Mouse (Mus musculus): Measurements from ENCODE around the gene Slc7a6os.
A peak's percentile ranks its signal among the peaks of the same experiment; 100 is the strongest.

Slc7a6os gene

DNA sequence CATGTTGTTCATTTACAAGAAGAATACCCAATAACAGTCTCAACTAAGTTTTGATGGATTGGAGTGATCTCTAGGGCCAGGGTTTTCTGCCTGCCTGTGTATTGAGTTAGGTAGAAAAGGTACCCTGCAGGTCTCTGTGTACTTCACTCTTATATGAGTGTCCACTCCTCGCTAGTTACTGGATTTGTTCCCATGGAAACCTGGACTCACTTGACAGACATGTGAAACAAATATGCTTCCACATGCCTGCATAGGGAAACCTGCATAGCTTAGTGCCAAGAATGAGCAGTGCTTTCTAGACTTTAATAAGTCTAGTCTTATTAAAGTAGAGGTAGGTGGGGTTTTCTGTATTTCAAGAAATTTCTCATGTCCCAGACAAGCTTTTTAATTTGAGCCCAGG is 33.8 kb downstream of the Slc7a6os start:
- DNase-seq, result no peak

DNA sequence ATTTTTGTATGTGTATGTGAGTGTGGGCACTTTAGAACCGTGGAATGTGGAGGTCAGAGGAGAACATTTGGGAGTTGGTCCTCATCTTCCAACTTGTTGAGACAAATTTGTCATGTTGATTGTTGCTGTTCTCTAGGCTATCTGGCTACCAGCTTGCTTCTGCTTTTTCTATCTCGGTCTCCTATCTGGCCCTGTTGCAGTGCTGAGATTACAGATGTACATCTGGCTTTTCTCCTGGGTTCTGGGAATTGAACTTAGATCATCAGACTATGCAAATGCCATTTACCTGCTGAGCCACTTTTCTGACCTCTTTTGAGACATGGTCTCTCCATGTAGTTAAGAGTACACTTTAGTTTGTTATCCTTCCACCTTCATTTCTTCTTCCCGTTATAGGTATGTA is 37.2 kb downstream of the Slc7a6os start:
- no peak for DNase-seq

DNA sequence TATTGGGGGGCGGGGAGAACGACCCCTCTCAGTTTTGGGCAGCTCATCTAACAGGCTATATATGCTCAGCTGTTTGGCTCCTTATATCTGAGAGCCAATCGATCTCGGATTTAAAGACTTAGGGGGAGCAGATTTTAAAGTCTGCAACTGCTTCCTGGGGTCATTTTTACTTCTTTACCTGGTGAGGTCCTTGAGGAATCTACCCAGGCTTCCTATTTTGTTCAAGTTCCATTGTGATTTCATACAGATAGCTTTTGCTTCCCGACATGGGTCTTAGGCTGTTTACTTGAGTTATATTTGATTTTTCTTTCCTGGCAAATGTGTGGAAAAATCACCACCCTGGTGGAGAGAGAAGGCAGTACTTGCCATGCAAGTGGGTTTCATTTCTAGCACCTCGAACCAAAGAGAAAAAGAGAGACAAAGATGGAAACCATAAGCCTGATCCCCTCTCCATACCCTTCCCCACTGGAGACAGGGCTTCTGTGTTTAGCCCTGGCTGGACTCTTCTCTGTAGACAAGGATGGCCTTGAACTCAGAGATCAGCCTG is 40.7 kb downstream of the Slc7a6os start:
- no peak for DNase-seq

DNA sequence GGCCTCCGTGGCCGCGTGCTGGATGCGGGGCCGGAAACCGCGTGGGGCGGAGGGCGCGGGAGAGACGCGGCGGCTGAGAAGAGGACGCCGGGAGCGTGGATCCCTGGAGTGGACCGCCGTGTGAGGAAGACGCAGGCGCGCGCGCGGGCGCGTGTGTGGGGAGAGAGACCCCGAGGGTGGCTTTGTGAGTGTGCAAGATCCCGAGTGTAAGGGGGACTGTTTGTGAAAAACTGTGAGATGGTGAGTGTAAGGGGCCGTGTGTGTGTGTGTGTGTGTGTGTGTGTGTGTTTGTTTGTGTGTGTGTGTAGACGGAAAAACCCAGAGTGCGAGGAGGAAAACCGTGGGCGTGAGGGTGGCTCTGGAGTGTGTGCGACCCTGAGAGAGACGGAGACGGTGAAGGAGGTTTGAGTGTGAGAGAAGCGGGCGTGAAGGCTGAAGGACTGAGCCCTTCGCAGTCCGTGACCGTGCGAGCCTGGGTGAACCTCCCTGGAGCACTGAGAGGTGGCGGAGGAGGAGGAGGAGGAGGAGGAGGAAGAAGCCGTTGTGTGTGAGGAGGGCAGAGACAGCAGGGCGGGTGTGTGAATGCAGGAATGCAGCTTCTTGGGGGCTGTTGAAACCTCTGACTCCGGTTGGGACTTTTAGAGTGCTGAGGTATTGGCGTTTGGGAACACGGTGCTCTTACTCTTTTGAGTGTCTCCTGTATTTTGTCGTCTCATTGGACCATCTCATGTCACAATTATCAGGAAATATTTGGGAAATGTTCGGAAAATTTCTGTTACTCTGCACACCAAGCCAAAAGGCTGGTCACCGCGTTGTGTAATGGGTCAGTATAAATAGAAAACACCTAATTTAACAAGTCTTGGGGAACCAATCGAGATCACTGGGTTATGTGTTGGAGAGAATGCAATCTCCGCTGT is 41.5 kb downstream of the Slc7a6os start:
- peak in 1 of 2 experiments; percentile 37 for DNase-seq

DNA sequence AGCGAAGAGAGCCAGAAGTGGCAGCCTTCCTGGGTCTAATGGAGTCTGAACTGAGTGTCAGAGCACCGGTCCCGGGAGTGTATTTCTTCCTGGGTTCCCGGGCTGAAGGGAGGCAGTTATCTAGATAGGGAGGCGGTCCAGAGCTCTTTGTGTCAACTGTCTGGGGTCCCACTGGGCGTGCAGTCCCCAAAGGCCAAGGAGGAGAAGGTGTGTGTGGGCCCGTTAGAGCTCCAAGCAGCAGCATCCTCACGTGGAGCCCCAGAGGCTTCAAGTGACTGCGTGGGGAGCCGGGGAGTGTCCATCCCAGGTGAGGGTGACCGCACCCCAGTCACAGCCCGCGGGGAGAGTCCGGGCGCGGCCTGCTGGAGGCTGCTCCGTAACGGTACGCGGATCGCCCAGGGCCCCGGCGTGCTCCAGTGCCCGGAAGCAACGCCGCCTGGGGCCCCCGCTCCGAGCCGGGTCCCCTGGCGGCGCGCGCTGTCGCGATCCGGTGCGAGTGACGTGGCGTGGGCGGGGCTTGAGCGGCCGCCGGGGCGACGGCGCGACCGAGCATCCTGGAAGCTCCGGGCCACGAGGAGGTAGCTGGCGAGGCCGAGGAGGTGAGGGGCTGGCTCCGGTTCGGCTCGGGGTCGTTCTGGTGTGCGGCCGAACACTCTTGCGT is 42.2 kb downstream of the Slc7a6os start, which contains the start of gene Slc7a6:
Gene Slc7a6, plus strand, starts transcription at position 502 of the 661 bp plus-strand sequence.
- DNase-seq, result peak; percentile 83 to 87

DNA sequence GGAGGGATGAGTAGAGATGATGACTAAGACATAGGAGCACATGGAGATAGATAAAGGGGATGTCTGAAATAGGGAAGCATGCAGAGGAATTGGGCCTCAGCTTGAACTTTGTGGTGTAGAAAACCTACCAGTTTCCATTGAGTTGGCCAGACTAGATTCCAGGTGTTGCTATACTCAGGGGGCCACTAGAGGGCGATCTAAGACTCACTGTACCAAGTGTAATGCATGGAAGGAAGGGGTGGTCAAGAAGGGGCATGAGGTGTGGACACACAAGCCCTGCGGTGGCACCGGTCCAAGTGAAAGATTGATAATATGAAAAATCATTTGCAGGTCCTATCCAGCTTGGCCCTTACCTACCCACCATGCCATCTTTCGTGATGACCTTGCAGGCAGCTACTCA is 45.3 kb downstream of the Slc7a6os start:
- DNase-seq, result peak; percentile 71 to 88

DNA sequence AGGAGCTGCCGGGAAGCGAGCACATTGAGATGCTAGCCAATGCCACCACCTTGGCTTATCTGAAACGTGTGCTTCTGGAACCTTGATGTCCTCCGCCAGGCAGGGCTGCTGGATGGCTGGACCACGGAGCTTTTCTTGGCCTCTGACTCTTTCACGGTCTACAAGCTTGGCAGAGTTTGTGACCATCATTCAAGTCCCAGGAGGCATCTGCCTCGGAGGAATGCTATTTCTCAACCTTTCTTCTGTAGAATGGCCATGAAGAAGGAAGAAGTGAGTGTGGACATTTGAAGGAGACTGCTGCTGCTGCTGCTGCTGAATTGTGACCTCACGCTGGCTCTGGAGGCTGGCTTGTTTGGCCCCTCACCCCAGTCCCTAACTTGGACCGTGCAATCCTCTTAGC is 47.5 kb downstream of the Slc7a6os start:
- DNase-seq, result no peak

DNA sequence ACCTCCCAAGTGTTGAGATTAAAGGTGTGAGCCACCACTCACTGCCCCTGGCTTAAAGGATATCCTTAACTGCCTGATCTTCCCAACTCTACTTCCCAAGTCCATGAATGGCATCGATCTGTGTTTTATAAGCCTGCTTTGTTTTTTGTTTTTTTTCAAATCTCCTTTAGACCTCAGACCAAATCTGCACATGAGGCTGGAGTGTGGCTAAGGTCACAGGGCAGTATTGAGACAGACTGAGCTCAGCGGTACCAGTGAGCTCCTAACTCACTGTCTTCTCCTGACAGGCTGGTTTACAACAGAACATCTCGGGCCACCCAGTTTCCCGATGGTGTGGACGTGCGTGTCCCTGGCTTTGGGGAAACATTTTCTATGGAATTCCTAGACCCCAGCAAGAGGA is 50.9 kb downstream of the Slc7a6os start:
- no peak for DNase-seq

DNA sequence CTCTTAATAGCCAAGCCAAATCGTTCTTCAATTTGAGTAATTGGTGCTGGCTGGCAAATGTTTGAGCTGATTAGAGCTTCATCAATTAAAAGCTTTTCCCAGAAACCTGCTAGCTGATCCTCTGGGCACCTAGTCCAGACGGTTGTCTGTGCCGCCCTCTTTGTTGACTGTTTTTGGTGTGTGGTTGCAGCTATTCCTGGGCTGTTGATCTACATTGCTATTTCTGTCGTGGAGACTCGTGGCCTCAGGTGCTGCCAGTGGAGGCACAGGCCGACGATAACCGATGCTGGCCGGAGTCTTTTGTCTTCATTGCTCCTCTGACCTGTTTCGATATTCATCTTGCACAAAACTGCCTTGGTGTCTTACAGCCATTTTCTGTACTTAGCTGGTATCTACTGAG is 52.4 kb downstream of the Slc7a6os start:
- DNase-seq, result no peak

DNA sequence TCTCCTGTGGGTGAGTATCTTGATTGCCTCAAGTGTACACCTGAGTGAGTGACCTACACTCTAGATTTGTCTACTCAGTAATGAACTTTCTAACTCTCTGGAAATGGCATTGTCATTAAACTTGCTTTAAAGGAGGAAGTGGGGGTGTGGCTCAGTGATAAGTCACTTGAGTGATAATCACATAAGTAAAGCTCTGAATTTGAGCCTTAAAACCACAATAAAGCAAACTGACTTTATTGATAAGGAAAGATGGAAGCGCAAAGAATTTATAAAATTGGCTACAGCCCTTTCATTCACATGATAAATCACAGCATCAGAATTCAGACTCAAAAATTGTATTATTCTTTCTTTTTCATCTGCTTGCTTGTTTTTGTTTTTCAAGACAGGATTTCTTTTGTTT is 53.3 kb downstream of the Slc7a6os start:
- DNase-seq, result no peak

DNA sequence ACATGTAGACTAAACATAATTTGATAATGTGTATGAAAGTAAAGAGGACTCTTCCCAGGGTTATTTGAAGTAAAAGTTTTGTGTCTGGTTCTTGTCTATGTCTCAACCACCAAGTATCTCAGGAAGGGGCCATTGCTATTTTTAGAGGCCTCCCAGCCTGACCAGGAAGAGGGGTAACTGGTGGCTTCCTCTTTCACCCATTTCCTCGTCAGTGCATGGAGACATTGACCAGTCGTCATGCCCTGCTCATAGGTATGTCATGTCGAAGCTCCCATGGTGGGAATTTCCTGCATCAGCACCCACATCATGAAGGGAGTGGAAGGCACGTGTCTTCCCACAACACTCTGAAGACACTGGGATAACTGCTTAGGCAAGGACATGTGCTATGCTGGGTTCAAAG is 57.9 kb downstream of the Slc7a6os start:
- no peak for DNase-seq

DNA sequence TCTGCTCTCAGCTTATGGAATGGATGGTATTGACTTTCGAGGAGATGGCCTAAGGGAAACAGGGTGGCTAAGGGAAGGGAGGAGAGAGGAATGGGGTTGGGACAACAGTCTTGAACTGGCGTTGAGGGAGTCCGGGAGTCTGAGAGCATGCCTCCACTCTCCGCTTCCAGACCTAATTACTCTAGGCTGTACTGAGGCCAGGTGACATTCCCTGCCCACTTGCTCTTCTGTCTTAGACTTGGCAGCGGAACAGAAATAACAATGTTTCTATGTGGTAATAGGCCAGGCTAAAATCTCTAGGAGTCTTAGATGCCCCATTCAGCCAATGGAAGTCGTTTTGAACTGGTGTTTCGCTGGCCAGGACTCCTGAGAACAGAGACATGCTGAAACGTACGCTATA is 59.7 kb downstream of the Slc7a6os start:
- DNase-seq, result peak in 1 of 2 experiments; percentile 31

All from kidney, postnatal 25 days (tissue).